Mouse (Mus musculus) embryonic facial prominence, embryonic 10.5 days (tissue): ENCODE data around the gene Pdzk1ip1. TPM values are rescaled to one million over a fixed set of nuclear protein-coding genes. Genes with fewer than 3 reads are reported as not detected.

ENCODE experiments used
- DNase-seq: peaks from one replicate; pipeline ENCODE4 v3.0.0-alpha.2; 2017; ENCODE audit warnings: low spot score
- H3K27ac ChIP-seq: fragments of 300-500 bp; sonication (generic); replicated peaks from 2 replicates; pipeline ENCODE4 v1.5.1; 2016; ENCODE audit warnings: mild to moderate bottlenecking
- H3K27me3 ChIP-seq: fragments of 300-500 bp; sonication (generic); replicated peaks from 2 replicates; pipeline ENCODE4 v1.6.1; 2016; ENCODE audit warnings: low read depth, mild to moderate bottlenecking; ENCODE audit not compliant: poor library complexity, severe bottlenecking
- H3K36me3 ChIP-seq: fragments of 300-500 bp; sonication (generic); replicated peaks from 2 replicates; pipeline ENCODE4 v1.6.1; 2016; ENCODE audit warnings: mild to moderate bottlenecking, moderate library complexity
- H3K4me1 ChIP-seq: fragments of 300-500 bp; sonication (generic); 2 replicates; pipeline ENCODE4 v1.6.1; 2016
- H3K4me3 ChIP-seq: fragments of 300-500 bp; sonication (generic); 2 replicates; pipeline ENCODE4 v1.5.1; 2016; ENCODE audit warnings: mild to moderate bottlenecking, moderate library complexity
- H3K9me3 ChIP-seq: fragments of 300-500 bp; sonication (generic); 2 replicates; pipeline ENCODE4 v1.6.1; 2016; ENCODE audit warnings: mild to moderate bottlenecking
- WGBS: fragments of 180-500 bp; shearing (Covaris S2); methylation state at CpG from one replicate; pipeline ENCODE4 v1.1.7; 2016; 5-methylcytosine and 5-hydroxymethylcytosine counted together
- polyA plus RNA-seq: library from polyadenylated mRNA; unstranded; fragments of >200 nt; fragmentation: Nextera tagmentation; extraction: Ambion mirVana; gene quantifications from 2 replicates; pipeline ENCODE4 v1.2.1, GENCODE M21; 2016

Gene Pdzk1ip1
- polyA plus RNA-seq = 6.3 and 6.7 TPM in 2 replicates

- 20% methylated on average over 11 of the region's 11 CpGs for WGBS
- Histone ChIP-seq H3K27me3 (peaks cover 69% of the 10 kb centered on the region), H3K36me3 (no peaks in the 10 kb centered on the region), H3K4me1 (peaks cover 8% of the 10 kb centered on the region), H3K9me3 (no peaks in the 10 kb centered on the region), H3K4me3 (no peak within 1 kb of the TSS), H3K27ac (no peak within 1 kb of the TSS; the same call in 1 of the 2 replicates)
- no peak for DNase-seq
Measured at GRCm38 (mm10) chr4:115088611-115089338, at the start of gene Pdzk1ip1. Pdzk1ip1 (plus strand) TSS chr4:115088708.

GRCm38 (mm10) chr4:115045621-115046020 is 42.9 kb upstream of the Pdzk1ip1 start:
- H3K27me3 ChIP-seq = peaks cover 30% of the 10 kb centered on the region
- peaks cover 11% of the 10 kb centered on the region; the same call in 1 of the 2 replicates for H3K4me1 ChIP-seq
- DNase-seq = no peak
- peaks cover 41% of the 10 kb centered on the region for H3K36me3 ChIP-seq
- no peak overlapping the region for H3K4me3 ChIP-seq
- 82% methylated on average over 3 of the region's 3 CpGs for WGBS
- H3K27ac ChIP-seq = no peak overlapping the region
- H3K9me3 ChIP-seq = no peaks in the 10 kb centered on the region

DNA sequence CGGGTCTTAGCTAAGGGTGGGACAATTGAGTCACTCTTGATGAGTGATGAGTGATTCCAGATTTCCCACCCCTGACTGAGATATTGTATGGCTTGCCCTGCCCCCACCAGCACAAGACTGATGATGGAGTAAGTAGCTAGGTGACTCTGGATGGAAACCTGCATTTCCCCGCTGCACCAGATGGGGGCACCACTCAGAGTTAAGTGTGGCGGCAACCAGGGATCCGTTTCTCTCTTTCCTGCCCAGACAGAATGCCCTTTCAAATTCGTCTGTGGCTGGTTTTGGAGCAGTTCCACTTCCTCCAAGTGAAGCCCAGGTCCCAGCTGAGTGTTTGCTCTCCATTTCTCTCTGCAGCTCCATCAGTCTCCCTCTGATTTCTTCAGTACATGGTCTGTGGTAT is 40.8 kb upstream of the Pdzk1ip1 start:
- peaks cover 51% of the 10 kb centered on the region for H3K27me3 ChIP-seq
- WGBS = 4% methylated on average over 5 of the region's 5 CpGs
- H3K27ac ChIP-seq = no peak overlapping the region

DNA sequence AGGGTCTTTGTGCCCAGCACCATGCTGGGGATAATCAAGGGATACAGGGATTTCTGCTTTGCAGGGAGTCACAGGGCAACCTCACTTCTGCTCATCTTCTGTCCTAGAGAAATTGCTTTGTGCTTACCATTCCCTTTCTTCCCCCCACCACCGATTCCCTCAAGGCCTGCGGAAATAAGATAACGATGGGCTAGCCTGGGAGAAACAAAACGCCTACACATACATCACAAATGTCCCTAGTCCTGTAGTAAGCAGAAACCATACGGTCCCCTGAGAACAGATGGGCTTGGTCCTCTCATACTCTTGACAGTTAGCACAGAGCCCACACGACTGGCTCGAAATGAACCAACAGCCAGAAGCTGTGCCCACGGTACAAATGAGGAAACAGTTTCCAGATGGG is 40.3 kb upstream of the Pdzk1ip1 start:
- Histone ChIP-seq H3K36me3 (peaks cover 15% of the 10 kb centered on the region), H3K4me1 (peaks cover 20% of the 10 kb centered on the region), H3K4me3 (no peak overlapping the region), H3K9me3 (no peaks in the 10 kb centered on the region), H3K27ac (no peak overlapping the region), H3K27me3 (peaks cover 55% of the 10 kb centered on the region)
- 64% methylated on average over 8 of the region's 8 CpGs for WGBS
- no peak for DNase-seq

More for the DNA sequence above, 40.8 kb upstream of the Pdzk1ip1 start:
- Histone ChIP-seq H3K9me3 (no peaks in the 10 kb centered on the region), H3K4me3 (no peak overlapping the region), H3K36me3 (peaks cover 20% of the 10 kb centered on the region), H3K4me1 (peaks cover 17% of the 10 kb centered on the region)
- DNase-seq = peak; percentile 66

- WGBS = 78% methylated on average over 5 of the region's 5 CpGs
- Histone ChIP-seq H3K4me1 (peaks cover 23% of the 10 kb centered on the region), H3K27me3 (peaks cover 86% of the 10 kb centered on the region), H3K9me3 (no peaks in the 10 kb centered on the region), H3K27ac (no peak overlapping the region), H3K4me3 (no peak overlapping the region), H3K36me3 (no peaks in the 10 kb centered on the region)
- DNase-seq = no peak
Measured at GRCm38 (mm10) chr4:115051245-115051644, 37.3 kb upstream of the Pdzk1ip1 start.

- WGBS = under 1% methylated on average over 36 of the region's 36 CpGs
- H3K9me3 ChIP-seq = no peaks in the 10 kb centered on the region
- H3K36me3 ChIP-seq = no peaks in the 10 kb centered on the region
- DNase-seq = peak; percentile 84
- H3K4me3 ChIP-seq = peak overlapping the region; percentile 54
- peaks cover 98% of the 10 kb centered on the region for H3K27me3 ChIP-seq
- peaks cover 34% of the 10 kb centered on the region for H3K4me1 ChIP-seq
- peak overlapping the region; percentile 65 for H3K27ac ChIP-seq
Measured at GRCm38 (mm10) chr4:115052343-115053005, 36.0 kb upstream of the Pdzk1ip1 start.

GRCm38 (mm10) chr4:115055044-115055443 is 33.5 kb upstream of the Pdzk1ip1 start:
- Histone ChIP-seq H3K36me3 (no peaks in the 10 kb centered on the region), H3K9me3 (no peaks in the 10 kb centered on the region), H3K4me1 (peaks cover 27% of the 10 kb centered on the region), H3K27ac (no peak overlapping the region), H3K4me3 (no peak overlapping the region), H3K27me3 (peaks cover 100% of the 10 kb centered on the region)
- WGBS = 4% methylated on average over 2 of the region's 2 CpGs
- DNase-seq = no peak

- WGBS = 16% methylated on average over 3 of the region's 3 CpGs
- DNase-seq = no peak
- Histone ChIP-seq H3K27me3 (peaks cover 100% of the 10 kb centered on the region), H3K36me3 (no peaks in the 10 kb centered on the region), H3K4me3 (no peak overlapping the region), H3K4me1 (peaks cover 27% of the 10 kb centered on the region), H3K9me3 (no peaks in the 10 kb centered on the region), H3K27ac (no peak overlapping the region)
Measured at GRCm38 (mm10) chr4:115055691-115056090, 32.8 kb upstream of the Pdzk1ip1 start.

GRCm38 (mm10) chr4:115056371-115056920 is 32.1 kb upstream of the Pdzk1ip1 start, which contains the start of gene Tal1:
Tal1 (plus strand) TSS chr4:115056426.
- peak within 1 kb of the TSS; percentile 68 for H3K27ac ChIP-seq
- peaks cover 27% of the 10 kb centered on the region for H3K4me1 ChIP-seq
- peaks cover 100% of the 10 kb centered on the region for H3K27me3 ChIP-seq
- WGBS = under 1% methylated on average over 60 of the region's 60 CpGs
- peak within 1 kb of the TSS; percentile 52 for H3K4me3 ChIP-seq
- peak; percentile 68 for DNase-seq
- H3K9me3 ChIP-seq = no peaks in the 10 kb centered on the region
- H3K36me3 ChIP-seq = no peaks in the 10 kb centered on the region

DNA sequence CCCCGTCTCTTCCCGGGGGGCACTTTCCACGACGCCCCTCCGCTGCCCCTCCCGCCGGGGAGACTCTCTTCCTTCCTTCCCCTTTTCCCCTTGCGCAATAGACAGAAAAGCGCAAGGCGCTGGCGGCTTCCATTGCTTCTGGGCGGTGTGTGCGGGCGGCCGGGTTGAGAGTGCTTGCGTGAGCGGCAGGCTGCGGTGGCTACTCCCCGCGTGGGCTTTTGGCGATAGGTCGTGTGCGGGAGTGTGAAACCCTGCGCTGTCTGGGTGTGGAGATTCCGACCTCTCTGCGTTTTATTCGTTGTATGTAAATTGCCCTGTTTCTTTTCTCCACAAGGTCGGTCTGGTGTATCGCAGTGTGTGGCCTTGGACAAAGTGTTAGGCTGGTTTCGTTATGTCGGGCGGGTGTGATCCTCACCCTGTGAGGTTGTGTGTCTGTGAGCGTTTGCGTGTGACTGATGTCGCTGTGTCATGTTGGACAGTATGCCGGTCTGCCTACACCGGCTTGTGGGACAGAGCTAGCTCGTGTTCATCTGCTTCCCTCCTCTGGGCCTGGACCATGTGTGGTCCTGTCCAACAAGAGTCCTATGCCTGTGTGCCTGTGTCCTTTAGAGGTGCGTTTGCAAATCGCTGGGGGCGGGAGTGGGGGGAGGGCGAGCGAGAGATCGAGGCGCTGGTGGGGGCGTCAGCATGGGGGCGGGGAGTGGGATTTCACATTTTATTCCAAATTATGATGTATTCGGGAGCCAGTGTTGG is 31.4 kb upstream of the Pdzk1ip1 start:
- Histone ChIP-seq H3K27me3 (peaks cover 100% of the 10 kb centered on the region), H3K27ac (peak overlapping the region; percentile 68), H3K4me1 (peaks cover 27% of the 10 kb centered on the region), H3K9me3 (no peaks in the 10 kb centered on the region), H3K4me3 (peak overlapping the region; percentile 52), H3K36me3 (no peaks in the 10 kb centered on the region)
- DNase-seq = peak; percentile 75
- under 1% methylated on average over 48 of the region's 48 CpGs for WGBS

GRCm38 (mm10) chr4:115057674-115058316 is 30.7 kb upstream of the Pdzk1ip1 start:
- H3K27ac ChIP-seq = peak overlapping the region; percentile 68
- no peaks in the 10 kb centered on the region for H3K36me3 ChIP-seq
- under 1% methylated on average over 33 of the region's 33 CpGs for WGBS
- no peaks in the 10 kb centered on the region for H3K9me3 ChIP-seq
- peaks cover 100% of the 10 kb centered on the region for H3K27me3 ChIP-seq
- peak; percentile 70 for DNase-seq
- peaks cover 23% of the 10 kb centered on the region for H3K4me1 ChIP-seq
- H3K4me3 ChIP-seq = peak overlapping the region; percentile 52
